Mouse (Mus musculus) liver, adult 2 months (tissue): ENCODE data around the gene Nkain4. TPM values are rescaled to one million over a fixed set of nuclear protein-coding genes. Genes with fewer than 3 reads are reported as not detected.

Source experiments
- DNase-seq: peaks from one replicate; pipeline ENCODE4 v3.0.0-alpha.2; 2011; ENCODE audit warnings: low read depth, low spot score; ENCODE audit errors: extremely low read depth
- H3K27ac ChIP-seq: fragments of 200-500 bp; replicated peaks from 2 replicates; pipeline ENCODE4 v1.5.1; 2012; ENCODE audit warnings: low read depth, mild to moderate bottlenecking, control low read depth, inconsistent platforms, low read length; ENCODE audit not compliant: insufficient read depth
- H3K27me3 ChIP-seq: fragments of 200-500 bp; 2 replicates; pipeline ENCODE4 v1.6.1; 2012; ENCODE audit warnings: mild to moderate bottlenecking, moderate library complexity, low read length, inconsistent platforms; ENCODE audit not compliant: control insufficient read depth, insufficient read depth
- H3K36me3 ChIP-seq: fragments of 200-500 bp; 2 replicates; pipeline ENCODE4 v1.6.1; 2012; ENCODE audit warnings: low read length, inconsistent platforms; ENCODE audit not compliant: control insufficient read depth, insufficient read depth
- H3K4me1 ChIP-seq: fragments of 200-500 bp; 2 replicates; pipeline ENCODE4 v1.6.1; 2011; ENCODE audit warnings: low read length; ENCODE audit not compliant: control insufficient read depth, insufficient read depth
- H3K4me3 ChIP-seq: fragments of 200-500 bp; 2 replicates; pipeline ENCODE4 v1.5.1; 2011; ENCODE audit warnings: low read depth, mild to moderate bottlenecking, control low read depth, low read length, moderate library complexity; ENCODE audit not compliant: insufficient read depth
- H3K79me2 ChIP-seq: fragments of 200-500 bp; 2 replicates; pipeline ENCODE4 v1.6.1; 2012; ENCODE audit warnings: inconsistent platforms, mild to moderate bottlenecking, low read length, moderate library complexity; ENCODE audit not compliant: control insufficient read depth, insufficient read depth
- H3K9ac ChIP-seq: fragments of 200-500 bp; 2 replicates; pipeline ENCODE4 v1.6.1; 2012; ENCODE audit warnings: low read depth, mild to moderate bottlenecking, control low read depth, inconsistent platforms, low read length
- CTCF ChIP-seq: fragments of 200-500 bp; IDR thresholded peaks from 2 replicates; pipeline ENCODE4 v1.5.1; 2011; ENCODE audit warnings: low read depth, low read length, control low read depth
- POLR2A ChIP-seq: fragments of 200-500 bp; IDR thresholded peaks from 2 replicates; pipeline ENCODE4 v1.6.1; 2011; ENCODE audit warnings: low read length, control low read depth; ENCODE audit not compliant: insufficient read depth; ENCODE audit errors: extremely low read depth
- WGBS: fragments of 180-500 bp; shearing (Covaris S2); methylation state at CpG from one replicate; pipeline ENCODE4 v1.1.7; 2018; 5-methylcytosine and 5-hydroxymethylcytosine counted together
- polyA plus RNA-seq: library from polyadenylated mRNA; depleted of rRNA; stranded (reverse); fragments of >200 nt; gene quantifications from 2 replicates; pipeline ENCODE4 v1.2.3, GENCODE M21; 2012
- total RNA-seq: library from RNA; depleted of rRNA; stranded (reverse); fragments of >200 nt; gene quantifications from 2 replicates; pipeline ENCODE4 v1.2.3, GENCODE M21; 2014

Gene Nkain4
- total and polyA plus RNA-seq, 2 experiments: 1.5 TPM

GRCm38 (mm10) chr2:180988948-180989347 lies 34.4 kb upstream of the Nkain4 start:
- Histone ChIP-seq H3K4me3 (no peak overlapping the region), H3K79me2 (no peaks in the 10 kb centered on the region), H3K36me3 (no peaks in the 10 kb centered on the region), H3K27me3 (no peaks in the 10 kb centered on the region), H3K9ac (no peak overlapping the region), H3K27ac (no peak overlapping the region), H3K4me1 (no peaks in the 10 kb centered on the region)
- WGBS: 71% methylated on average over 1 of the region's 1 CpGs
- DNase-seq: no peak
- TF ChIP-seq CTCF (no peak), POLR2A (no peak)

- Histone ChIP-seq H3K36me3 (no peaks in the 10 kb centered on the region), H3K4me3 (no peak overlapping the region), H3K9ac (no peak overlapping the region), H3K27ac (no peak overlapping the region), H3K27me3 (no peaks in the 10 kb centered on the region), H3K79me2 (no peaks in the 10 kb centered on the region), H3K4me1 (no peaks in the 10 kb centered on the region)
- WGBS: 76% methylated on average over 3 of the region's 3 CpGs
- DNase-seq: no peak
- TF ChIP-seq POLR2A (no peak), CTCF (no peak)
These were observed 33.9 kb upstream of the Nkain4 start for GRCm38 (mm10) chr2:180988347-180988913.

GRCm38 (mm10) chr2:180987432-180988030 lies 33.0 kb upstream of the Nkain4 start:
- no peaks in the 10 kb centered on the region for H3K4me1 ChIP-seq
- H3K27ac ChIP-seq: no peak overlapping the region
- no peaks in the 10 kb centered on the region for H3K79me2 ChIP-seq
- no peak for DNase-seq
- H3K27me3 ChIP-seq: no peaks in the 10 kb centered on the region
- no peak overlapping the region for H3K9ac ChIP-seq
- WGBS: 78% methylated on average over 5 of the region's 5 CpGs
- TF ChIP-seq POLR2A: no peak
- TF ChIP-seq CTCF: no peak
- H3K4me3 ChIP-seq: no peak overlapping the region
- no peaks in the 10 kb centered on the region for H3K36me3 ChIP-seq

GRCm38 (mm10) chr2:180987001-180987400 lies 32.5 kb upstream of the Nkain4 start:
- H3K27ac ChIP-seq: no peak overlapping the region
- no peak for DNase-seq
- no peak overlapping the region for H3K4me3 ChIP-seq
- no peaks in the 10 kb centered on the region for H3K79me2 ChIP-seq
- WGBS: 69% methylated on average over 1 of the region's 1 CpGs
- H3K36me3 ChIP-seq: no peaks in the 10 kb centered on the region
- H3K4me1 ChIP-seq: no peaks in the 10 kb centered on the region
- H3K9ac ChIP-seq: no peak overlapping the region
- no peaks in the 10 kb centered on the region for H3K27me3 ChIP-seq
- TF ChIP-seq POLR2A: no peak
- TF ChIP-seq CTCF: no peak

- WGBS: 57% methylated on average over 2 of the region's 2 CpGs
- Histone ChIP-seq H3K4me1 (no peaks in the 10 kb centered on the region), H3K9ac (no peak within 1 kb of the TSS), H3K4me3 (no peak within 1 kb of the TSS), H3K36me3 (0 out of 2 replicates have a peak, but pooled peaks cover 1% of the 10 kb centered on the region), H3K27me3 (no peaks in the 10 kb centered on the region), H3K27ac (no peak within 1 kb of the TSS), H3K79me2 (no peaks in the 10 kb centered on the region)
- no peak for TF ChIP-seq CTCF
- TF ChIP-seq POLR2A: no peak
- no peak for DNase-seq
These were observed 31.9 kb upstream of the Nkain4 start, which contains the start of gene Col20a1 for GRCm38 (mm10) chr2:180986449-180986848. Col20a1 (plus strand) TSS chr2:180986535.

GRCm38 (mm10) chr2:180985635-180986034 lies 31.1 kb upstream of the Nkain4 start:
- no peak for DNase-seq
- Histone ChIP-seq H3K27me3 (no peaks in the 10 kb centered on the region), H3K4me3 (no peak overlapping the region), H3K79me2 (no peaks in the 10 kb centered on the region), H3K27ac (no peak overlapping the region), H3K9ac (no peak overlapping the region), H3K36me3 (0 out of 2 replicates have a peak, but pooled peaks cover 2% of the 10 kb centered on the region), H3K4me1 (no peaks in the 10 kb centered on the region)
- WGBS: 66% methylated on average over 2 of the region's 2 CpGs
- TF ChIP-seq CTCF (no peak), POLR2A (no peak)
